ENCODE assay signal across 26 mouse cellular contexts in genomic region chr2:72997586-72997985, GRCm38 (mm10). TPM values are rescaled to one million over a fixed set of nuclear protein-coding genes. Genes with fewer than 3 reads are reported as not detected.
DNase-seq lines count a peak whose midpoint lies in the region; ATAC-seq lines count a peak whose summit lies in the region.
"Had no signal": no experiment of that assay in that cellular context is flagged by ENCODE, and none has a peak within 500 bp of the region (broad histone marks: within the 10 kb centered on the region; RNA-seq: fewer than 3 reads in every experiment).

No protein-coding gene starts in this region.

- 92% methylated on average over 4 of the region's 4 CpGs for WGBS in limb, embryonic 15.5 days
- WGBS in limb, embryonic 10.5 days = 91% methylated on average over 4 of the region's 4 CpGs
- 96% methylated on average over 4 of the region's 4 CpGs for WGBS in embryonic facial prominence, embryonic 15.5 days
- WGBS in hindbrain, embryonic 10.5 days = 92% methylated on average over 4 of the region's 4 CpGs
- 93% methylated on average over 4 of the region's 4 CpGs for WGBS in hindbrain, embryonic 11.5 days

- DNase-seq in limb, embryonic 10.5 days (ENCODE audit: low spot score) = no peak
- peak; percentile 12 to 54 for DNase-seq in spleen, postnatal 4 days (ENCODE audit: low spot score in 2 of 2)
- no peak for DNase-seq in spleen, adult 12 weeks (ENCODE audit: low spot score)
- no peak for DNase-seq in hindbrain, embryonic 10.5 days (ENCODE audit: low spot score)
- DNase-seq in hindbrain, embryonic 11.5 days (ENCODE audit: low spot score) = no peak
- DNase-seq: adrenal gland, adult 8-10 months; forebrain, postnatal 0 days; right cerebral cortex, adult 18-20 months had no signal

- no peaks in the 10 kb centered on the region for H3K27me3 ChIP-seq in limb, embryonic 15.5 days
- H3K27me3 ChIP-seq in limb, embryonic 10.5 days (ENCODE audit: low read depth, poor library complexity, severe bottlenecking) = no peaks in the 10 kb centered on the region
- H3K27me3 ChIP-seq in embryonic facial prominence, embryonic 15.5 days = no peaks in the 10 kb centered on the region
- H3K27me3 ChIP-seq in hindbrain, embryonic 10.5 days (ENCODE audit: insufficient read depth, poor library complexity, severe bottlenecking) = no peaks in the 10 kb centered on the region
- no peaks in the 10 kb centered on the region for H3K27me3 ChIP-seq in hindbrain, embryonic 11.5 days (ENCODE audit: control insufficient read depth, insufficient read depth, low read length)
- H3K27me3 ChIP-seq: forebrain, embryonic 12.5 days; heart, embryonic 15.5 days; limb, embryonic 12.5 days; neural tube, embryonic 12.5 days; stomach, embryonic 15.5 days had no signal

- no peak overlapping the region for H3K4me3 ChIP-seq in limb, embryonic 15.5 days
- H3K4me3 ChIP-seq in limb, embryonic 10.5 days = no peak overlapping the region
- no peak overlapping the region for H3K4me3 ChIP-seq in embryonic facial prominence, embryonic 15.5 days (replicated peaks)
- H3K4me3 ChIP-seq in hindbrain, embryonic 10.5 days = no peak overlapping the region
- no peak overlapping the region for H3K4me3 ChIP-seq in hindbrain, embryonic 11.5 days (ENCODE audit: low read depth, low read length)
- H3K4me3 ChIP-seq: forebrain, embryonic 12.5 days; heart, embryonic 10.5 days; heart, embryonic 15.5 days; limb, embryonic 12.5 days; neural tube, embryonic 12.5 days; stomach, embryonic 15.5 days had no signal

- H3K36me3 ChIP-seq in limb, embryonic 15.5 days = no peaks in the 10 kb centered on the region
- no peaks in the 10 kb centered on the region for H3K36me3 ChIP-seq in limb, embryonic 10.5 days
- H3K36me3 ChIP-seq in embryonic facial prominence, embryonic 15.5 days = no peaks in the 10 kb centered on the region
- H3K36me3 ChIP-seq in hindbrain, embryonic 10.5 days = no peaks in the 10 kb centered on the region
- no peaks in the 10 kb centered on the region for H3K36me3 ChIP-seq in hindbrain, embryonic 11.5 days (ENCODE audit: control insufficient read depth, insufficient read depth, low read length)
- H3K36me3 ChIP-seq: forebrain, embryonic 12.5 days; heart, embryonic 10.5 days; heart, embryonic 15.5 days; limb, embryonic 12.5 days; neural tube, embryonic 12.5 days; stomach, embryonic 15.5 days had no signal

- ATAC-seq in limb, embryonic 15.5 days (ENCODE audit: insufficient number of reproducible peaks, low FRiP score, low TSS enrichment, low read depth) = no peak
- ATAC-seq in embryonic facial prominence, embryonic 15.5 days (ENCODE audit: insufficient number of reproducible peaks, low FRiP score, low TSS enrichment, low read depth) = no peak
- no peak for ATAC-seq in hindbrain, embryonic 11.5 days (ENCODE audit: low FRiP score)
- ATAC-seq: forebrain, postnatal 0 days; midbrain, embryonic 16.5 days had no signal

- 0 out of 2 replicates have a peak overlapping the region, but pooled peaks have one; percentile 17 for H3K27ac ChIP-seq in limb, embryonic 15.5 days
- no peak overlapping the region for H3K27ac ChIP-seq in limb, embryonic 10.5 days
- H3K27ac ChIP-seq in embryonic facial prominence, embryonic 15.5 days (replicated peaks) = peak overlapping the region; percentile 96; the same call in 1 of the 2 replicates
- H3K27ac ChIP-seq in hindbrain, embryonic 10.5 days = no peak overlapping the region
- H3K27ac ChIP-seq in hindbrain, embryonic 11.5 days (ENCODE audit: low read depth, low read length) = no peak overlapping the region
- H3K27ac ChIP-seq: forebrain, embryonic 12.5 days; heart, embryonic 10.5 days; hindbrain, embryonic 14.5 days; limb, embryonic 12.5 days; neural tube, embryonic 12.5 days had no signal

- H3K4me2 ChIP-seq in limb, embryonic 15.5 days = no peak overlapping the region
- no peak overlapping the region for H3K4me2 ChIP-seq in embryonic facial prominence, embryonic 15.5 days (replicated peaks)
- no peak overlapping the region for H3K4me2 ChIP-seq in hindbrain, embryonic 11.5 days (replicated peaks; ENCODE audit: low read depth, low read length)
- H3K4me2 ChIP-seq: forebrain, embryonic 12.5 days; hindbrain, embryonic 14.5 days; limb, embryonic 12.5 days; midbrain, embryonic 11.5 days; neural tube, embryonic 12.5 days had no signal

- H3K9me3 ChIP-seq in limb, embryonic 15.5 days = no peaks in the 10 kb centered on the region
- no peaks in the 10 kb centered on the region for H3K9me3 ChIP-seq in limb, embryonic 10.5 days (replicated peaks)
- no peaks in the 10 kb centered on the region for H3K9me3 ChIP-seq in embryonic facial prominence, embryonic 15.5 days (replicated peaks)
- no peaks in the 10 kb centered on the region for H3K9me3 ChIP-seq in hindbrain, embryonic 10.5 days
- H3K9me3 ChIP-seq in hindbrain, embryonic 11.5 days (ENCODE audit: control insufficient read depth, low read length) = no peaks in the 10 kb centered on the region
- H3K9me3 ChIP-seq: forebrain, embryonic 12.5 days; heart, embryonic 10.5 days; heart, embryonic 15.5 days; limb, embryonic 12.5 days; neural tube, embryonic 12.5 days; stomach, embryonic 15.5 days had no signal

- H3K4me1 ChIP-seq in limb, embryonic 15.5 days = peaks cover 25% of the 10 kb centered on the region
- H3K4me1 ChIP-seq in limb, embryonic 10.5 days = peaks cover 11% of the 10 kb centered on the region
- H3K4me1 ChIP-seq in embryonic facial prominence, embryonic 15.5 days = peaks cover 22% of the 10 kb centered on the region
- H3K4me1 ChIP-seq in hindbrain, embryonic 10.5 days (replicated peaks) = peaks cover 13% of the 10 kb centered on the region
- H3K4me1 ChIP-seq in hindbrain, embryonic 11.5 days (replicated peaks; ENCODE audit: control insufficient read depth, insufficient read depth, low read length) = no peaks in the 10 kb centered on the region; the same call in 1 of the 2 replicates

- H3K9ac ChIP-seq in limb, embryonic 15.5 days = no peak overlapping the region
- no peak overlapping the region for H3K9ac ChIP-seq in embryonic facial prominence, embryonic 15.5 days
- H3K9ac ChIP-seq in hindbrain, embryonic 11.5 days (ENCODE audit: low read depth, low read length) = no peak overlapping the region
- H3K9ac ChIP-seq: forebrain, embryonic 12.5 days; forebrain, postnatal 0 days; heart, embryonic 15.5 days; hindbrain, embryonic 14.5 days; limb, embryonic 12.5 days; neural tube, embryonic 12.5 days; stomach, embryonic 15.5 days had no signal

RNA-seq across cellular contexts. Expression of gene Gm11084, which starts 11.1 kb away (rescaled TPM):
- not detected in 2 replicates for polyA plus RNA-seq in limb, embryonic 15.5 days (2015; fragmentation: Nextera tagmentation; extraction: Ambion mirVana)
- polyA plus RNA-seq in limb, embryonic 10.5 days (2016; fragmentation: Nextera tagmentation; extraction: Ambion mirVana) = not detected in 2 replicates
- polyA plus RNA-seq in embryonic facial prominence, embryonic 15.5 days (2015; fragmentation: Nextera tagmentation; extraction: Ambion mirVana) = not detected in 2 replicates
- not detected in 2 replicates for polyA plus RNA-seq in hindbrain, embryonic 10.5 days (2016; fragmentation: Nextera tagmentation; extraction: Ambion mirVana)
- polyA plus RNA-seq in hindbrain, embryonic 11.5 days (2014; fragmentation: Nextera tagmentation; extraction: Ambion mirVana) = not detected in 2 replicates
- polyA plus RNA-seq: embryonic facial prominence, embryonic 11.5 days; forebrain, embryonic 12.5 days; forebrain, postnatal 0 days; gonadal fat pad, adult 2 months; heart, embryonic 10.5 days; heart, embryonic 15.5 days; hindbrain, embryonic 14.5 days; intestine, postnatal 0 days; large intestine, adult 2 months; limb, embryonic 12.5 days; liver, embryonic 16.5 days; lung, embryonic 16.5 days; midbrain, embryonic 11.5 days; midbrain, embryonic 16.5 days; neural tube, embryonic 12.5 days; stomach, embryonic 15.5 days; thymus, postnatal 0 days had no signal

RNA-seq across cellular contexts. Expression of gene Sp3, which starts 17.3 kb away (rescaled TPM):
- 52.4 and 60.3 TPM in 2 replicates for polyA plus RNA-seq in limb, embryonic 15.5 days (2015; fragmentation: Nextera tagmentation; extraction: Ambion mirVana)
- 47.6 and 58.2 TPM in 2 replicates for polyA plus RNA-seq in limb, embryonic 10.5 days (2016; fragmentation: Nextera tagmentation; extraction: Ambion mirVana)
- 52.0 and 58.8 TPM in 2 replicates for polyA plus RNA-seq in embryonic facial prominence, embryonic 15.5 days (2015; fragmentation: Nextera tagmentation; extraction: Ambion mirVana)
- polyA plus RNA-seq in hindbrain, embryonic 10.5 days (2016; fragmentation: Nextera tagmentation; extraction: Ambion mirVana) = 46.6 and 51.1 TPM in 2 replicates
- 66.3 and 67.1 TPM in 2 replicates for polyA plus RNA-seq in hindbrain, embryonic 11.5 days (2014; fragmentation: Nextera tagmentation; extraction: Ambion mirVana)

Comparison
In these comparisons a context has a peak if more than half of its experiments do, and no peak if none do; other contexts are left out.
1. H3K27ac ChIP-seq: peak in limb, embryonic 15.5 days (single experiment) and embryonic facial prominence, embryonic 15.5 days (single experiment); none in limb, embryonic 10.5 days (single experiment), hindbrain, embryonic 10.5 days (single experiment) and hindbrain, embryonic 11.5 days (single experiment).
2. DNase-seq: peak in spleen, postnatal 4 days (2 of 2); none in limb, embryonic 10.5 days (single experiment), spleen, adult 12 weeks (single experiment), hindbrain, embryonic 10.5 days (single experiment) and hindbrain, embryonic 11.5 days (single experiment).